Mouse (Mus musculus): ENCODE results near the gene Lgals12. TPM values are rescaled to one million over a fixed set of nuclear protein-coding genes. Genes with fewer than 3 reads are reported as not detected.

The Lgals12 gene
- total and polyA plus RNA-seq, 3 experiments: not detected

GRCm38 (mm10) chr19:7581042-7581441 is 26.0 kb downstream of the Lgals12 start:
- Histone ChIP-seq H3K4me1 (ENCODE audit: control insufficient read depth in 1 of 2, insufficient read depth in 2 of 2, low read length in 2 of 2) (peaks cover 0 to 3% of the 10 kb centered on the region in 2 experiments; a peak in 2 of 4 replicates), H3K9ac (ENCODE audit: control insufficient read depth, low read depth, low read length, poor library complexity, severe bottlenecking) (no peak overlapping the region), H3K9me3 (replicated peaks; ENCODE audit: insufficient read depth, low read length) (no peaks in the 10 kb centered on the region), H3K79me2 (ENCODE audit: control insufficient read depth, insufficient read depth, low read length, poor library complexity) (no peaks in the 10 kb centered on the region), H3K27ac (ENCODE audit: control insufficient read depth, low read depth, low read length) (no peak overlapping the region), H3K4me3 (ENCODE audit: control insufficient read depth in 1 of 2, insufficient read depth in 1 of 2, low read depth in 2 of 2, low read length in 2 of 2) (no peak overlapping the region), H3K36me3 (ENCODE audit: control insufficient read depth in 1 of 2, insufficient read depth in 2 of 2, low read length in 2 of 2) (no peaks in the 10 kb centered on the region; a peak in 2 of 4 replicates), H3K27me3 (ENCODE audit: control insufficient read depth in 1 of 2, insufficient read depth in 2 of 2, low read length in 2 of 2) (no peaks in the 10 kb centered on the region)
- DNase-seq (ENCODE audit: low read depth, low spot score): peak; percentile 63
- TF ChIP-seq ZKSCAN1 (IDR thresholded peaks at IDR 0.05; ENCODE audit: low read depth, low read length) (no peak), RAD21 (IDR thresholded peaks at IDR 0.05; ENCODE audit: low read depth, low read length) (no peak), ZNF384 (IDR thresholded peaks at IDR 0.05; ENCODE audit: low read depth, low read length) (no peak), MEF2A (IDR thresholded peaks at IDR 0.05; ENCODE audit: extremely low read depth, insufficient replicate concordance, low read depth, low read length, poor library complexity, severe bottlenecking) (no peak), USF2 (IDR thresholded peaks at IDR 0.05; ENCODE audit: borderline replicate concordance in 1 of 2, insufficient read depth in 1 of 2, low read depth in 1 of 2, low read length in 2 of 2) (no peak), MYC (IDR thresholded peaks at IDR 0.05; ENCODE audit: low read depth, low read length) (no peak), CHD2 (IDR thresholded peaks at IDR 0.05; ENCODE audit: low read length) (no peak), TAL1 (IDR thresholded peaks at IDR 0.05; ENCODE audit: low read length) (no peak)

DNA sequence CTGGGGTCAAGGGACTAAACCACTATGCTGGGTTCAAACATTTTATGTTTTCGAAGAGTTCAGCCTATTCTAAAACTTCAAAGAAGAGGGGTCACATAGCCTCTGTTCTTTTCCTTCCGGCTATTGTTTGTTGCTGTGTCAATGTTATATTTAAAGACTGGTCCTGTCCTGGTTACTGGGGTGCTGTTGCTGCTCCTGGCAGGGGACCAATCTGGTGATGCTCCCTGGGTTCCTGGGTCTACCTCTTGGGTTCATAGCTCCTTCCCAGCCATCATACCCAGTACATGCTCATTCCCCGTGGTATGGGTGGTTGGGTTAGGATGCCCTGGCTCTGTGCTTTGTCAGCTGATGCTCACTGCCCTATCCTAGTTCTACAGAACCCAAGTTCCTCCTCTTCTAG is 29.3 kb downstream of the Lgals12 start:
- Histone ChIP-seq H3K4me1 (ENCODE audit: control insufficient read depth in 1 of 2, insufficient read depth in 2 of 2, low read length in 2 of 2) (peaks cover 0 to 4% of the 10 kb centered on the region in 2 experiments; a peak in 2 of 4 replicates), H3K27ac (ENCODE audit: control insufficient read depth, low read depth, low read length) (no peak overlapping the region), H3K27me3 (ENCODE audit: control insufficient read depth in 1 of 2, insufficient read depth in 2 of 2, low read length in 2 of 2) (no peaks in the 10 kb centered on the region), H3K36me3 (ENCODE audit: control insufficient read depth in 1 of 2, insufficient read depth in 2 of 2, low read length in 2 of 2) (no peaks in the 10 kb centered on the region), H3K4me3 (ENCODE audit: control insufficient read depth in 1 of 2, insufficient read depth in 1 of 2, low read depth in 2 of 2, low read length in 2 of 2) (no peak overlapping the region), H3K9me3 (replicated peaks; ENCODE audit: insufficient read depth, low read length) (no peaks in the 10 kb centered on the region), H3K79me2 (ENCODE audit: control insufficient read depth, insufficient read depth, low read length, poor library complexity) (no peaks in the 10 kb centered on the region), H3K9ac (ENCODE audit: control insufficient read depth, low read depth, low read length, poor library complexity, severe bottlenecking) (no peak overlapping the region)
- no peak for TF ChIP-seq CTCF (IDR thresholded peaks at IDR 0.05 in 2 of 3, conservative IDR thresholded peaks at IDR 0.05 in 1 of 3; ENCODE audit: control insufficient read depth in 1 of 3, insufficient read depth in 1 of 3, low read depth in 2 of 3, low read length in 3 of 3, poor library complexity in 1 of 3, severe bottlenecking in 1 of 3)
- no peak for TF ChIP-seq ZMIZ1 (IDR thresholded peaks at IDR 0.05; ENCODE audit: low read depth, low read length)
- TF ChIP-seq ZKSCAN1 (IDR thresholded peaks at IDR 0.05; ENCODE audit: low read depth, low read length): no peak
- no peak for TF ChIP-seq ELF1 (IDR thresholded peaks at IDR 0.05; ENCODE audit: low read depth, low read length)
- TF ChIP-seq MYB (IDR thresholded peaks at IDR 0.05; ENCODE audit: low read depth, low read length): no peak
- no peak for TF ChIP-seq JUND (IDR thresholded peaks at IDR 0.05; ENCODE audit: low read depth, low read length)
- no peak for TF ChIP-seq KAT2A (conservative IDR thresholded peaks at IDR 0.05; ENCODE audit: low read depth, low read length)
- TF ChIP-seq CHD1 (IDR thresholded peaks at IDR 0.05; ENCODE audit: low read depth, low read length): no peak
- DNase-seq (ENCODE audit: low read depth, low spot score): no peak

All from MEL (cell line).